Mouse (Mus musculus): ENCODE measurements around the gene Adgrl3.

The Adgrl3 gene

GRCm38 (mm10) chr5:81686206-81686605 is 666.3 kb downstream of the Adgrl3 start:
- no peak for DNase-seq

GRCm38 (mm10) chr5:81686845-81687244 is 666.9 kb downstream of the Adgrl3 start:
- DNase-seq = no peak

DNA sequence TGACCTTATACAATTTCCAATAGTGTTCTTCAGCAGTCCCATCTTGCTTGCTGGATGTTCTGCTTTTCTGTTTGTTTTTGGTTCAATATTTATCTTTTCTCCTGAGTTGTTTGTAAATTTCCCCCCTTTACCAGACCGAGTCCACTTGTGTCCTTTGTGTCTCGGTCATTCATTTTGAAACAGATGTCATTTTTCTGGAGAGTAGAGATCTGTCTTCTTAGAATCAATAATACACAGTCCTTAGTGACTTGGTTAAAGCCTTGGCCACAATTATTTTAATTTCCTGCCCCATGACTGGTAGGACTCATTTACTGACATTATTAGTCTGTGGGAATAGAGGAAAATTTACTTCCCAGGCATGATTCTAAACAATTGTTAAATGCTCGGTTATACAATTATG is 709.7 kb downstream of the Adgrl3 start:
- DNase-seq = no peak

DNA sequence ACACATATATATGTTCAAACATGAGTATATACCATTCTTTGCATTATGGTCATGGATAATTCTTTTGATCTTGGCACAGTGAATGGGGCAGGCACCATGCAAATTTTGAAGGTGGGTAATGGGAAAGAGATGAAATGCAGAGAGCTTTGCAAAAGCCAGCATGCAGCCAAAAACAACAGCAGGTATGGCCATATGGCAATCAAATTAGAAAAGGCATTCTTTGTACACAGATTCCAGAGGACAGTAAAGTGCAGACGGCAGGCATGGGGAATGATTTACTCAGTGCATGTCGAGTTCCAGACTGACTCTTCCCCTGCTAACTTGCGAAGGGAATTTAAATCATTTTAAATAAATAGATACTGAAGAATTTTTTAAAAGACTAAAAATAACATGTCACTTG is 716.1 kb downstream of the Adgrl3 start:
- DNase-seq = peak; percentile 12

DNA sequence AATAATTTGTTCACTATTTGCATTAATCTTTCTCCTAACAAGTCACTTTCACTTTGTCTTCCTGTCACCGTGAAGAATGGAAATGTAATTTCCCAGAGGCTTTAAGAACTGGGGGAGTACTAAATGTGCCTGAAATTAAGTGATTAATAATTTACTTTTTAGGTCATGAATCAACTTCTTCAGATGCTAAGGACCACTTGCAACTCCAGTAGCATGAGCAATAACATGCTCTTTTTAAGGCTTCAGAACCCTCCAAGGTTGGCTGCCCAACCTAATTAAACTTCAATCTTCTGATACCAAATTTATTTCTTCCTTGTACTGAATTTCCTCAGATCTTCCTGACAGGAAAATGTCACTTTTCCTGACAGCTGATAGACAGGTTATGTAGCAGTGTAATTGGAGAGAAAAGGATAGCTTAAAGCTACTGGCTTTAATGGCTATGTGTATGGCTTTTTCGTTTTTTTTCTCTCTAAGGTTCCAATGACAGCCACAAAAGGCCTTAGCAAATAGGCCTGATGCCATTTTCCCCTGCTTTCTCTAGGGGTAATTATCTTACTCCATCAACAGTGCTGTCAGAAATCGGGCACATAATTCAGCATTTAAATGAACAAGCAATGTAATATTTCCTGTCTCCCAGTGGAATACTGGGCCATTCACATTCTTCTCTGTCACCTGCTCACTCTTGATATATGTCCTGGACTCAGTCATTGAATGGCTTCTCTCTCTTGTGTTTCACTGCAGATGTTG is 718.5 kb downstream of the Adgrl3 start:
- DNase-seq = no peak

GRCm38 (mm10) chr5:81752426-81752825 is 732.5 kb downstream of the Adgrl3 start:
- DNase-seq = no peak

DNA sequence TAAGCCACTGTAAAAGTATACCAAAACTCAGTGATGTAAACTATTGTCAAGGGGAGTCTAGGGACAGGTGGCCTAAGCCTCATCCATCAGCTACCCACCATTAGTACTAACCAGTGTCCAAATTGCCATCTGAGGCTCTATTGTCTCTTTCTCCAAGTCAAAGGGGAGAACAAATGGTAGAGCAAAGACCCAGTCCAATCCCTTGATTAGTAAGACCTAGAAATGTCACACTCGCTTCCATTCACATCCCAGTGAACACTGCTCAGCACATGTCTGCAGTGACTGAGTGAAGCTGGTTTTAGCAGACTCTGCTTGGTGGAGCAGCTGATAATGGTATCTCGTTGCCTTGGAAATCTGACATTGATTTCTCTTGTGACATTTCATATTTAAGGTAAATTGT is 735.8 kb downstream of the Adgrl3 start:
- DNase-seq = no peak

GRCm38 (mm10) chr5:81757093-81757725 is 737.3 kb downstream of the Adgrl3 start:
- no peak for DNase-seq

DNA sequence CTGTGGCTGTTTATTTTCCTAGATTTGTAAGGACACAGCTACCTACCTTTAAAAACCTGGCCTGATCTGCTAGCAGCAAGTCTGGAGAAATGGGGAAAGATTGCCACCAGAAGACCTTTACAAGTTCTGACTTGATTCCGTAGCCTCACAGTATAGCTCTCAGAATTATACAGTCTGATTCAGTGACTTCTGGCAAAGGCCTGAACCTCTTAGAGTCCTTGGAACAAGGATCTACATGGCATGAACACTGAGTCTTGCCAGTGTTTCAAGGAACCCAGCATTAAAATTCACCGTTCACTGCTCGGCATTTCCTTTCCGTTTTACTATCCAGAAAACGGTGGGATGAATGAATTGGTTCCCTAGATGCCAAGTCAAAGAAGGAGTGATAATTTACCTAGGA is 756.3 kb downstream of the Adgrl3 start:
- no peak for DNase-seq

- no peak for DNase-seq
Observed at GRCm38 (mm10) chr5:81776746-81777145, 756.8 kb downstream of the Adgrl3 start.

DNA sequence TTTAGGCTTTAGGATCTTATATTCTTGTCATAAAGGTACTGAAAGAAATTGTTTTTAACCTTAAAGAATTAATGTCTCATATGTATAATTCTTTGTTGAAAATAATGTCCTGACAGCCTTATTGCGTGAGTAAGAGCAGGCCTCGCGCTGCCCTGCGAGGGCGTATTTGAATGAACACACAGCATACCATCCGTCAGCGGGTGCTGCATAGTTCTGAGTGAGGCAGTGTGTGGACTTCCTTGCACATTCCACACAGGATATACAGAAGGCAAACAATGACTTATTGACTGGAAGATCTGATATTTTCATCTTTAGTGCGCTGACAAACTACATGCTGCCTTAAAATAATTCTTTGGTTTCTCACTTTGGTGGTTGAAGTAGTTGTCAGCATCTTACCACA is 764.8 kb downstream of the Adgrl3 start:
- no peak for DNase-seq

- no peak for DNase-seq
Observed at GRCm38 (mm10) chr5:81790710-81791109, 770.8 kb downstream of the Adgrl3 start.

- no peak for DNase-seq
Observed at GRCm38 (mm10) chr5:81794125-81794524, 774.2 kb downstream of the Adgrl3 start.

DNA sequence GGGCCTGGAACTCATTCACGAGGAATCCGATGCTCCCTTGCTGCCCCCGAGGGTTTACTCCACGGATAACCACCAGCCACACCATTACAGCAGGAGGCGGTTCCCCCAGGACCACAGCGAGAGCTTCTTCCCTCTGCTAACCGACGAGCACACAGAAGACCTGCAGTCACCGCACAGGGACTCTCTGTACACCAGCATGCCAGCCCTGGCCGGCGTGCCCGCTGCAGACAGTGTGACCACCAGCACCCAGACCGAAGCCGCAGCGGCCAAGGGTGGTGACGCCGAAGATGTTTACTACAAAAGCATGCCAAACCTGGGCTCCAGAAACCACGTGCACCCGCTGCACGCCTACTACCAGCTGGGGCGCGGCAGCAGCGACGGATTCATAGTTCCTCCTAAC is 774.7 kb downstream of the Adgrl3 start:
- DNase-seq = no peak

DNA sequence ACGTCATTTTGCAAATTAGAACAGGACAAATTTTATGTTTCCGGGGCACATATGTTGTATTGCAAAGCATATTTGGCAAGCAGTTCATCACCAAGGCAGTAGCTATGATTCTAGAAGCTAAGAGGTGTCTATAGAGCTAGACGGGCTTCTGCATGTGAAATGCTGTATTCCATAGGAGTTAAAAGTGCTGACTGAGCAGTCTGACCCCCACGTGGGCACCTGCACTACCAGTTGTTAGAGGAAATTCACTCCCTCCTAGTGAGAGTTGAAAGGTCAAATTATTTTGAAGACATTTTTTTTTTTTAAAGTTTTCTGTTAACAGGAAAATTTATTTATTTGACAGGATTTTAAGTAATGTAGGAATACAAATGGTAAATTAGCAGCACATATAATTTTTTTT is 776.2 kb downstream of the Adgrl3 start:
- no peak for DNase-seq

DNA sequence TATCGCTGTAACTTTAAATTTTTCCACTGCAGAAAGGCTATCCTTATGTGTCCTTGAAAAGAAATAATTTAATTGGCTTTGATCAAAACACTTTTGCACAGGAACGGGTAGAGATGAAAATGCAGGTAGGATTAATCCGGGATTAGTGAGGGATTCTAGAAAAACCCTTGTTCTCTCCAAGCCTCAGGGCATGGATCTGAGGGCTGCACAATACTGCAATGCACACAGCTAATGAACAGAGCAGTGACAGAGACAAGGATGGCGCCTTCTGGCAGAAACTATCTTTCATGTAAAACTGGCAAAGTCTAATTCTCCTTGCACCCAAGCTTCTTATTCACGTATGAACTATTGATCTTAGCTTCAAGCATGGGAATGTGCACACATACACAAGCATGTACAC is 791.0 kb downstream of the Adgrl3 start:
- DNase-seq = no peak

DNA sequence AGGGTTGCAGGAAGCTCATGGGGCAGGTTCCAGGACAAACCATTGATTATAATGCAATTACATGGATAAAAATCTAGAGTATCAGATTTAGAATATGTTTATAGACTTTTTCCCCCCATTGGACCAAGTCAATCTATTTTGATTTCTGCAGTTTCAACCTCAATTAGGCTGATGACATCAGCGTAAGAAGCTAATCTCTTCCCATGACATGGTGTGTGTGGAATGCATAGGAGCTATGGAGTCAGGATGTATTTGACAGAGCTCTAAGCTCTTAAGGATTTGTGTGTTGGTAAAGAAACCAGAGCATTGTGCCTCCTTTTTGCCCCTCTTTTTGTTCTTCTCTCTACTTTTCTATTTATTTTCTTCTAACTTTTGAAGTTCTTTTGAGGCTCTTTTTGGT is 812.1 kb downstream of the Adgrl3 start:
- no peak for DNase-seq

GRCm38 (mm10) chr5:81832679-81833078 is 812.7 kb downstream of the Adgrl3 start:
- DNase-seq = no peak

GRCm38 (mm10) chr5:81837860-81838259 is 817.9 kb downstream of the Adgrl3 start:
- DNase-seq = no peak

- DNase-seq = peak; percentile 2
Observed at GRCm38 (mm10) chr5:81843798-81844197, 823.9 kb downstream of the Adgrl3 start.

DNA sequence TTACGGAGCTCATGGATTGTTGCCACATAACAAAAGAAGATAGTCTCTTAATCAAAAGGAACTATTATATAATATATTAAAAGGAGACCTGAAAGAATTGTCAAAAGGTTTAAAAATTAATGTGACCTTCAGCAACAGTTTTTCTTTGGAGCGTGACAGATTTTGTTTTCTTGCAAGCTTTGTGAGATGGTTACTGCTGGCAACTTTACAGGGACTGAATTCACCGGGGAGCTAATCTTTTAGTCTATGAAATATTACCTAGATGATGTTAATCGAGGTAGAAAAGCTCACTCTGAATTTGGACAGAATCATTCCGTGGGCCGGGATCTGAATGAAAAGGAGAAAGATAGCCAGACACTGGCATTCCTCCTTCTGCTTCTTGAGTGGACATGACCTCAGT is 850.4 kb downstream of the Adgrl3 start:
- DNase-seq = no peak

Measured in right cerebral cortex, adult 18-20 months (tissue).